Mouse (Mus musculus) neural tube, embryonic 15.5 days (tissue): ENCODE data around the gene Gp1bb. TPM values are rescaled to one million over a fixed set of nuclear protein-coding genes. Genes with fewer than 3 reads are reported as not detected.

Experiments used
- ATAC-seq: fragments of 200-750 bp; cut with Nextera tagmentation; 2 replicates; pipeline ENCODE4 v1.8.0; 2017; ENCODE audit warnings: mild to moderate bottlenecking, moderate TSS enrichment, moderate library complexity; ENCODE audit not compliant: low FRiP score
- H3K27ac ChIP-seq: fragments of 300-500 bp; sonication (generic); replicated peaks from 2 replicates; pipeline ENCODE4 v1.5.1; 2015; ENCODE audit warnings: mild to moderate bottlenecking, inconsistent platforms
- H3K27me3 ChIP-seq: fragments of 300-500 bp; sonication (generic); replicated peaks from 2 replicates; pipeline ENCODE4 v1.6.1; 2015; ENCODE audit warnings: inconsistent platforms
- H3K36me3 ChIP-seq: fragments of 300-500 bp; sonication (generic); 2 replicates; pipeline ENCODE4 v1.6.1; 2015; ENCODE audit warnings: inconsistent platforms
- H3K4me1 ChIP-seq: fragments of 300-500 bp; sonication (generic); 2 replicates; pipeline ENCODE4 v1.6.1; 2015; ENCODE audit warnings: inconsistent platforms
- H3K4me2 ChIP-seq: fragments of 300-500 bp; sonication (generic); 2 replicates; pipeline ENCODE4 v1.6.1; 2015; ENCODE audit warnings: inconsistent platforms, mild to moderate bottlenecking, moderate library complexity
- H3K4me3 ChIP-seq: fragments of 300-500 bp; sonication (generic); replicated peaks from 2 replicates; pipeline ENCODE4 v1.5.1; 2015; ENCODE audit warnings: mild to moderate bottlenecking, inconsistent platforms
- H3K9ac ChIP-seq: fragments of 300-500 bp; sonication (generic); replicated peaks from 2 replicates; pipeline ENCODE4 v1.6.1; 2015; ENCODE audit warnings: mild to moderate bottlenecking, inconsistent platforms
- H3K9me3 ChIP-seq: fragments of 300-500 bp; sonication (generic); replicated peaks from 2 replicates; pipeline ENCODE4 v1.6.1; 2016; ENCODE audit warnings: inconsistent platforms
- WGBS: fragments of 180-500 bp; shearing (Covaris S2); methylation state at CpG from one replicate; pipeline ENCODE4 v1.1.7; 2015; ENCODE audit warnings: mixed read lengths; 5-methylcytosine and 5-hydroxymethylcytosine counted together
- polyA plus RNA-seq: library from polyadenylated mRNA; unstranded; fragments of >200 nt; fragmentation: Nextera tagmentation; extraction: Ambion mirVana; gene quantifications from 2 replicates; pipeline ENCODE4 v1.2.1, GENCODE M21; 2015

Gene Gp1bb
- polyA plus RNA-seq, 1 experiment from 2014 or later = 11.5 TPM

DNA sequence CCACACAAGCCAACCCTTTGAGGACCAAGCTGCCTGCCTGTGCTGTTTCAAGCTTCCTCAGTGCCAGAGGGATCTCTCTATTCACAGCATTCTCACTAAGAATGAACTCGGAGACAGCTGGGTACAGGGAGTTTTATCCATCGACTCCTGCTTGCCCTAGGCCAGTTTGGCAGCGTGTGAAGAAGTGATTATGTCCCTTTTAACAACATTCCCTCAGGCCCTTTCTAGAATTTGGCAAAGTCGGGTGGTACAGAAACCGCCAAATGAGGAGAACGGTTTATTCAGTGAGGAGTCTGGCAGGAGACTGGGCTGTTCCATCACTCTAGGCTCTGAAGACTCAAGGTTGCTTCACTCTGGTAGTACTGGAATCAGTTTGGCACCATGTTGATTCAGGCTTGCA, 2.0 kb downstream of the Gp1bb start:
- H3K27ac ChIP-seq = no peak overlapping the region
- WGBS = 19% methylated on average over 6 of the region's 6 CpGs
- H3K4me2 ChIP-seq = peak overlapping the region; percentile 78; the same call in 1 of the 2 replicates
- ATAC-seq = no peak; the same call in 1 of the 2 replicates
- no peaks in the 10 kb centered on the region for H3K9me3 ChIP-seq
- H3K27me3 ChIP-seq = peaks cover 79% of the 10 kb centered on the region
- peaks cover 39% of the 10 kb centered on the region for H3K36me3 ChIP-seq
- no peak overlapping the region for H3K9ac ChIP-seq
- H3K4me1 ChIP-seq = peaks cover 28% of the 10 kb centered on the region
- H3K4me3 ChIP-seq = no peak overlapping the region

- peaks cover 71% of the 10 kb centered on the region for H3K27me3 ChIP-seq
- WGBS = 36% methylated on average over 4 of the region's 4 CpGs
Observed at GRCm38 (mm10) chr16:18619110-18619509, 3.1 kb downstream of the Gp1bb start.

GRCm38 (mm10) chr16:18618297-18618696, 3.9 kb downstream of the Gp1bb start:
- no peak overlapping the region for H3K9ac ChIP-seq
- peaks cover 21% of the 10 kb centered on the region for H3K36me3 ChIP-seq
- no peak overlapping the region for H3K27ac ChIP-seq
- H3K27me3 ChIP-seq = peaks cover 66% of the 10 kb centered on the region
- H3K9me3 ChIP-seq = no peaks in the 10 kb centered on the region
- ATAC-seq = no peak
- no peak overlapping the region for H3K4me3 ChIP-seq
- 55% methylated on average over 2 of the region's 2 CpGs for WGBS
- H3K4me1 ChIP-seq = peaks cover 28% of the 10 kb centered on the region
- H3K4me2 ChIP-seq = no peak overlapping the region

More at GRCm38 (mm10) chr16:18619110-18619509, 3.1 kb downstream of the Gp1bb start:
- Histone ChIP-seq H3K27ac (no peak overlapping the region), H3K9me3 (no peaks in the 10 kb centered on the region), H3K36me3 (peaks cover 29% of the 10 kb centered on the region), H3K4me3 (no peak overlapping the region), H3K4me2 (no peak overlapping the region), H3K9ac (no peak overlapping the region), H3K4me1 (peaks cover 28% of the 10 kb centered on the region)
- no peak for ATAC-seq

GRCm38 (mm10) chr16:18617370-18618065, 4.7 kb downstream of the Gp1bb start:
- peak; percentile 62 for ATAC-seq
- H3K9ac ChIP-seq = peak overlapping the region; percentile 45; the same call in 1 of the 2 replicates

GRCm38 (mm10) chr16:18613301-18613700, 8.9 kb downstream of the Gp1bb start:
- Histone ChIP-seq H3K36me3 (no peaks in the 10 kb centered on the region), H3K27me3 (peaks cover 26% of the 10 kb centered on the region), H3K4me2 (no peak overlapping the region), H3K4me1 (peaks cover 11% of the 10 kb centered on the region), H3K27ac (no peak overlapping the region), H3K9me3 (no peaks in the 10 kb centered on the region), H3K9ac (no peak overlapping the region), H3K4me3 (no peak overlapping the region)
- no peak for ATAC-seq
- 59% methylated on average over 3 of the region's 3 CpGs for WGBS

More at GRCm38 (mm10) chr16:18617370-18618065, 4.7 kb downstream of the Gp1bb start:
- Histone ChIP-seq H3K4me3 (peak overlapping the region; percentile 35), H3K4me1 (peaks cover 28% of the 10 kb centered on the region), H3K36me3 (peaks cover 13% of the 10 kb centered on the region), H3K9me3 (no peaks in the 10 kb centered on the region), H3K4me2 (peak overlapping the region; percentile 68), H3K27ac (no peak overlapping the region), H3K27me3 (peaks cover 58% of the 10 kb centered on the region)
- WGBS = 2% methylated on average over 27 of the region's 27 CpGs

GRCm38 (mm10) chr16:18611752-18612151, 10.5 kb downstream of the Gp1bb start:
- no peak for ATAC-seq
- 47% methylated on average over 13 of the region's 13 CpGs for WGBS

GRCm38 (mm10) chr16:18609099-18609498, 13.1 kb downstream of the Gp1bb start:
- Histone ChIP-seq H3K9ac (no peak overlapping the region), H3K4me2 (no peak overlapping the region), H3K9me3 (no peaks in the 10 kb centered on the region), H3K36me3 (no peaks in the 10 kb centered on the region), H3K4me3 (no peak overlapping the region), H3K4me1 (peaks cover 4% of the 10 kb centered on the region; the same call in 1 of the 2 replicates), H3K27me3 (peaks cover 13% of the 10 kb centered on the region; the same call in 1 of the 2 replicates), H3K27ac (no peak overlapping the region)
- no peak for ATAC-seq
- WGBS = 73% methylated on average over 2 of the region's 2 CpGs

More at GRCm38 (mm10) chr16:18611752-18612151, 10.5 kb downstream of the Gp1bb start:
- H3K4me1 ChIP-seq = peaks cover 4% of the 10 kb centered on the region; the same call in 1 of the 2 replicates
- peaks cover 17% of the 10 kb centered on the region for H3K27me3 ChIP-seq
- H3K36me3 ChIP-seq = no peaks in the 10 kb centered on the region
- no peak overlapping the region for H3K4me3 ChIP-seq
- no peak overlapping the region for H3K27ac ChIP-seq
- H3K9ac ChIP-seq = no peak overlapping the region
- H3K9me3 ChIP-seq = no peaks in the 10 kb centered on the region
- no peak overlapping the region for H3K4me2 ChIP-seq

- Histone ChIP-seq H3K4me1 (peaks cover 4% of the 10 kb centered on the region; the same call in 1 of the 2 replicates), H3K4me3 (no peak overlapping the region), H3K27me3 (peaks cover 10% of the 10 kb centered on the region; the same call in 1 of the 2 replicates), H3K4me2 (0 out of 2 replicates have a peak overlapping the region, but pooled peaks have one; percentile 22), H3K27ac (no peak overlapping the region), H3K9me3 (no peaks in the 10 kb centered on the region), H3K36me3 (no peaks in the 10 kb centered on the region), H3K9ac (no peak overlapping the region)
- ATAC-seq = no peak
- WGBS = 5% methylated on average over 11 of the region's 11 CpGs
Observed at GRCm38 (mm10) chr16:18608226-18608625, 14.0 kb downstream of the Gp1bb start.

DNA sequence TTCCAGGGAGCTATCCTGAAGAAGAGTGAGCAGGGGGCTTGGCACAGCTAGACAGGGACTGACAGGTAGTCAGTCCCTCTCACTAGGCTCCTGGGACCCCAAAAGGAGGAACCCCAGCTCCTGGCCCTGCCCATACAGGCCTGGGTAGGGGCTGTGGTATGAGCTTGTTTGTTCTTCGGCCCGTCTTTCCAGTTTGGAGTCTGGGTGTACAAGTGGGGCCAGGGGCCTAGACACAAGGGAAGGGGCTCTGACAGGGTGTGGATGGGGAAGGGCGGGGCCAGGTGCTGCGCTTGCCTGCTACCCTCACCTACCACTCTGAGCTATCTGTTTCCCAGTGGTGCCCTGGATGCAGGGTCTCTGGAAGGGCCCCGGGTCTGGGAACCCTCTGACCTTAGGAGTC, 16.5 kb downstream of the Gp1bb start:
- ATAC-seq = no peak
- Histone ChIP-seq H3K4me1 (peaks cover 4% of the 10 kb centered on the region; the same call in 1 of the 2 replicates), H3K36me3 (no peaks in the 10 kb centered on the region), H3K9ac (no peak overlapping the region), H3K9me3 (no peaks in the 10 kb centered on the region), H3K4me2 (no peak overlapping the region), H3K27ac (no peak overlapping the region), H3K4me3 (no peak overlapping the region), H3K27me3 (peaks cover 10% of the 10 kb centered on the region; the same call in 1 of the 2 replicates)
- 74% methylated on average over 5 of the region's 5 CpGs for WGBS

DNA sequence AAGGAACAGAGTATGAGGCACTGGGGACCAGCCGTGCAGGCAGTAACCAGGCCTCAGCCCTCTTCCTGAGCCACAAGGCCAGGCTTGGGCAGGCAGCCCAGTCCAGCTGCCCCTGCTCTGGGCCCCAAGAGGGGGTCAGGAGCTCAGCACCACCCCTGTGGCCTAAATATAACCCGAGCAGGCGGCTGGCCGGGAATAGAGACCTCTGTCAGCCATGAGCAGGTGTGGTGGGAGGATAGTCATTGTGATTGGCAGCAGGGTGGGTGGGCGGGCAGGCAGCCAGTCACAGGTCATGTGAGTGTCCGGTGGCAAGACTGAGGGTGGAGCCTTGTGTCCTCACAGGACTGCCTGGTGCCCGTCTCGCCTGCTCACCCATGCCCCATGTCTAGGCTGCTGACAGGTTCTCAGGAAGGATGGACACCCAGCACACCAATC, 17.9 kb downstream of the Gp1bb start:
- no peak overlapping the region for H3K4me3 ChIP-seq
- H3K4me2 ChIP-seq = no peak overlapping the region
- WGBS = 67% methylated on average over 8 of the region's 8 CpGs
- H3K4me1 ChIP-seq = peaks cover 4% of the 10 kb centered on the region; the same call in 1 of the 2 replicates
- H3K9me3 ChIP-seq = no peaks in the 10 kb centered on the region
- peaks cover 7% of the 10 kb centered on the region; the same call in 1 of the 2 replicates for H3K27me3 ChIP-seq
- H3K27ac ChIP-seq = no peak overlapping the region
- H3K36me3 ChIP-seq = no peaks in the 10 kb centered on the region
- ATAC-seq = no peak
- H3K9ac ChIP-seq = no peak overlapping the region

DNA sequence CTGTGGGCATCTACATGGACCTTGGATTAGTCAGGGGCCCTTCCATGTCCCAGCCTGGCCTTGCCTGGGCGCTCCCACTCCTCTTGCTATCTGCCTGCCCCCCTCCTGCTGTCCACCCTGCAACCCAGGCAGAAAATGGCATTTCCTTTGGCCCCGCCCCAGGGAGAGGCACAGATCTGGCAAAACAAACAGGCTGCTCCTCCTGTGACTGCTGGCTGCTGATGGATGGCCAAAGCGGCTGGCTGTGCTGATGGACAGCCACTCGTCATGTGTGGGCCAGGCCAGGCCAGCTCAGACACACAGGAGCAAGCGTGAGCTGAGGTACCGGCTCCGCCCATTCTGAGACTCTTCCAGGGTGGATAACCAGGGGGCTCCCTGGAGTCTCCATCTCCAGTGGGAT, 20.8 kb downstream of the Gp1bb start:
- no peaks in the 10 kb centered on the region for H3K9me3 ChIP-seq
- ATAC-seq = no peak
- H3K4me2 ChIP-seq = no peak overlapping the region
- no peak overlapping the region for H3K9ac ChIP-seq
- H3K4me3 ChIP-seq = no peak overlapping the region
- peaks cover 8% of the 10 kb centered on the region for H3K27me3 ChIP-seq
- H3K27ac ChIP-seq = no peak overlapping the region
- WGBS = 69% methylated on average over 7 of the region's 7 CpGs
- no peaks in the 10 kb centered on the region for H3K36me3 ChIP-seq
- H3K4me1 ChIP-seq = no peaks in the 10 kb centered on the region

DNA sequence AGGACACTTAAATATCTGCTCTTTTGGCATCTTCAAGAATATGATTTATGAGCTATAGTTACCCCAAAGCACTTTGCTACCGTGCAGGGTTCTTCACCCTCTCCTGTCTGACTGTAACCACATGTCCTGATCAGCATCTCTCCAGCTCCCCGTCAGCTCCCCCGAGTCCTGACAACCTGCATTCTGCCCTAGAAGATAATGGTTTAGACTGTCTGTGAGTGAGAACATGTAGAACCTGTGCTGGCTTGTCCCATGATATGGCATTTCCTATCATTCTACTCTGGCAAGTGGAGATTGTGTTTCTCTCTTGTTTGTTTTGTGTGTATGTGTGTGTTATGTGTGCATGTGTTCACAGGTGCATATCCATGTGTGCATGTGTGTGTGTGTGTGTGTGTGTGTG, 24.2 kb downstream of the Gp1bb start:
- Histone ChIP-seq H3K9me3 (no peaks in the 10 kb centered on the region), H3K27me3 (peaks cover 30% of the 10 kb centered on the region)

More for the DNA sequence above, 24.2 kb downstream of the Gp1bb start:
- ATAC-seq = no peak
- Histone ChIP-seq H3K27ac (no peak overlapping the region), H3K4me1 (no peaks in the 10 kb centered on the region), H3K36me3 (no peaks in the 10 kb centered on the region), H3K4me3 (no peak overlapping the region), H3K9ac (no peak overlapping the region), H3K4me2 (no peak overlapping the region)
- 77% methylated on average over 3 of the region's 3 CpGs for WGBS
